Mouse (Mus musculus) liver, adult (tissue): Measurements from ENCODE around the gene Rbpjl.
A peak's percentile ranks its signal among the peaks of the same experiment; 100 is the strongest.

Experiments
- GATA4 ChIP-seq: IDR thresholded peaks from 2 replicates; pipeline ENCODE4 v1.6.1; 2014; ENCODE audit warnings: mild to moderate bottlenecking, low read length; ENCODE audit not compliant: insufficient replicate concordance

The Rbpjl gene

DNA sequence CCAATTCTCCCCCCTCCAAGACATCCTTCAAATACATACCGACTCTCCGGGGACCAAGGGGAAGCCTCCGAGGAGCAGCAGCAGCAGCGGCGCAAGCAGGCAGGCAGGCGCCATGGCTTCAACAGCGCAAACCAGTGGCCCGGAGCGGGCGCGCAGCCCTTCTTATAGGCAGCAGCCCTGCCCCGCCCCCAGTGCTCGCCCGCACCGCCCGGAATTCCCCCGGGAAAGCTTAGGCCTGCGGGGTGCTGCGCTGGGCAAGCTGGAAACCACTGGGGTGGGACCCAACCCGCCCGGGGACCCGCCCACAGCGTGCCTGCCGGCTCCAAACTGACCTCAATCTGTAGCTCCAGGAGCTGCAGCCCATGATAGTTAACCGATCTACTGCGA is 40.1 kb downstream of the Rbpjl start:
- TF ChIP-seq GATA4: no peak; the same call in 1 of the 2 replicates

DNA sequence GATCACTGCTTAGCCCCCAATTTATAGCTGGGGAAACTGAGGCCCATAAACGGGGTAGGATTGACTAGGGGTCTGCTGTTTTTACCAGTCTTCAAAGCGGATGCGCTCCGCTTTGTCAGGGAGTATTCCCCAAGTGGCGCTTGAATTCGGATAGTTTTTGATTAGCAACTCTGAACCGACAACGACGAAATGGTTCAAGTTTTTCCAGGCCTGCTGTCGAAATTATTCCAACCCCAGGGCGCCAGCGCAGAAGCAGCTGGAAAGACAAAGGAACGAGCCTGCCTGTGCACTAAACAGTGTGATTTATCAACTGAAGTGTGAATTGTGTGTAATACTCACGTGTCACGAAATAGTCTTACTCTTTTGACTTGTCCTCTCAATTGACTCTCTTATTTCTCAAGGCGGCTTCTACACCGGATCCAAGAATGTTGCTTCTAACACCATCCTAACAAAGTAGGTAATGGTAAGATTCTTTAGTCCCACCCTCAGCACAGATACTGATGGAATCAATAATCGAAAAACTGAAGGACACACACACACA is 40.6 kb downstream of the Rbpjl start, which contains the start of gene Sdc4:
TSS of gene Sdc4 (minus strand) at position 428 of the 541 bp plus-strand sequence.
- TF ChIP-seq GATA4: no peak

DNA sequence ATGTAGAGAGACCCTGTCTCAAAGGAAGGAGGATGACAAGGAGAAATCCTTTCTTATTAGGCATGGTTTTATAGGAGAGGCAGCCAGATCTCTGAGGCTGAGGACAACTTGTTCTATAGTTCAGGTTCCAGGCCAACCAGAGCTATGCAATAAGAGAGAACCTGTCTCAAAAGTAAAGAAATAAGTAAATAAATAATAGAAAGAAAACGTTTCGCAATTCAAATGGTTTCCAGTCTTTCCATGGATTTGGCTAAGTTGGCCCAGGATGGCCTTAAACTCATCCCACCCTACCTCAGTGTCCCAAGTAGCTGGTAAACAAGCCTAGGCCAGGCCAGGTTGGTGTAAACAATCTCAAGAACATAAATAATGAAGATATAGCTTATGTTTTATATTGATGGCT is 41.8 kb downstream of the Rbpjl start:
- TF ChIP-seq GATA4: no peak

DNA sequence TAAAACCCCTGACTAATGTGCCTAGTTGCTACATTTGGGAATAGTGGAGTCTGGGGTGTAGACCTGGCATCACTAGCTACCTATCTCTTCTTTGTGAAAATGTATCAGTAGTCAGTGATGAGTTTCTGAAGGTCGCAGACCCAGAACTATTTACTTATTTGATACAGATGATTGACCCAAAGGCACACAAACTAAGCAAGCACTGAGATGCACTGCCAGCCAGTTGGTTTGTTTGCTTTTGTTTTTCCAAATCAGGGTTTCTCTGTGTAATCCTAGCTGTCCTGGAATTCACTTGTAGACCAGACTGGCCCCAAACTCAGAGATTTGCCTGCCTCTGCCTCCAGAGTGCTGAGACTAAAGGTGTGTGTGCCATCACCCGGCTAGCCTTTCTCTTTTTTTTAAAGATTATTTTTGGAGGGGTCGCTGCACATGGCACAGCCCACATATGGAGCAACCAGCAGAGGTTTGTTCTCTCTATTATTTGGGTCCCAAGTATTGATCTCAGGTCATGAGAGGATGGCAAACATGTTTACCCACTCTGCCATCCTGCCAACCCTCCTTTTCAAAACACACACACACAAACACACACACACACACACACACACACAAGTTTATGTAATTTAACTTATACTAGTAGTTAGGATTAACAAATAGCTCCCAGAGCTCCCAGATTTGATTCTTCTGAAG is 42.6 kb downstream of the Rbpjl start:
- 0 out of 2 replicates have a peak, but pooled peaks have one; percentile 5 for TF ChIP-seq GATA4

DNA sequence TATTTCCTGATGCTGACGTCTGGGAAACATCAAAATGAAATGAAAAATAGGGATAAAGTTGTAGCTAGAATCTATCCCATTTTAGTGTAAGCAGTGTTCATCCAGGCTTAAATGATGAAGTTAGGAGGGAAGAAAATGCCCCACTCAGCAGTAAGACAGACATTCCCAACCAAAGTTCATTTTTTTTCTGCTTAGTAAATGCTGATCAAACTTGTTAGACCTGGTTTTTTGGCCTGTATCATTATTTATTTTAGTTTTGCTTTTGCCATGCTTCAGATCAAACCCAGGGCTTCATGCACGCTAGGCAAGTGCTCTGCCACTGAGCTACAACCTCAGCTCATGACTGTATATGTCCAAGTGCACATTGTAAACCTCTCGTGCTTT is 43.1 kb downstream of the Rbpjl start:
- TF ChIP-seq GATA4: no peak

DNA sequence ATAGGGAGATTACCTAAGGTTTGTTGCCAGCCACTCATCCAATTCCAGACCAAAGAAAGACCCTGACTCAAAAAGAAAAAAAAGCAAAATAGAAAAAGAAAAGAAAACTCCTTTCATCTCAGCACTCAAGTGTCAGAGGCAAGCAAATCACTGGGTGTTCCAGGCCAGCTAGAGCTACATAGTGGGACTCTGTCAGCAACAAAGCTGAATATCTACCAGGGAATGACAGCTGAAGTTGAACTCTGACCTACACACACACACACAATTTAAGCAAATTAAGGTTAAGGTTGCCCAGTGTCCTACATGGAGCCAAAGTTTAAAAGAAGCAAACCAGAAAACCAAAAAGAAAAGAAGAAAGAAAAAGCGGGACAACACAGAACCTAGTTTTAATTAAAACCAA is 45.2 kb downstream of the Rbpjl start:
- TF ChIP-seq GATA4: no peak

DNA sequence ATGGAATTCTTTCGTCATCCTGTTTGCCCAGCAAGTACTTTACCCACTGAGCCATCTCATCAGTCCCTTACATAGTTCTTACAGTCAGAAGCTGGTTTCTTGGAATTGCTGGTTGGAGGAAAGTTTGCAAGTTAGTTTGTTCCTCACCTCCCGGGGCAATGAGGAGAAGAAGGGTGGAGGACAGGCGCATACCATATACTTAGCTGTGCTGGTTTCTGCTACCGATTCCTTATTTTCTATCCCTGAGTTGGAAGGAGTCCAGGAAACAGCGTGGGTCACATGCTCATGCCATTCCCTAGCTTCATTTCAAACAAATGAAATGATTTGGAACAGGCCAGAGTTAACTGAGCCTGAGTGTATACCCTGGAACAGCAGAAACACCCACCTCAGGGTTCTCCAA is 46.0 kb downstream of the Rbpjl start:
- TF ChIP-seq GATA4: no peak

DNA sequence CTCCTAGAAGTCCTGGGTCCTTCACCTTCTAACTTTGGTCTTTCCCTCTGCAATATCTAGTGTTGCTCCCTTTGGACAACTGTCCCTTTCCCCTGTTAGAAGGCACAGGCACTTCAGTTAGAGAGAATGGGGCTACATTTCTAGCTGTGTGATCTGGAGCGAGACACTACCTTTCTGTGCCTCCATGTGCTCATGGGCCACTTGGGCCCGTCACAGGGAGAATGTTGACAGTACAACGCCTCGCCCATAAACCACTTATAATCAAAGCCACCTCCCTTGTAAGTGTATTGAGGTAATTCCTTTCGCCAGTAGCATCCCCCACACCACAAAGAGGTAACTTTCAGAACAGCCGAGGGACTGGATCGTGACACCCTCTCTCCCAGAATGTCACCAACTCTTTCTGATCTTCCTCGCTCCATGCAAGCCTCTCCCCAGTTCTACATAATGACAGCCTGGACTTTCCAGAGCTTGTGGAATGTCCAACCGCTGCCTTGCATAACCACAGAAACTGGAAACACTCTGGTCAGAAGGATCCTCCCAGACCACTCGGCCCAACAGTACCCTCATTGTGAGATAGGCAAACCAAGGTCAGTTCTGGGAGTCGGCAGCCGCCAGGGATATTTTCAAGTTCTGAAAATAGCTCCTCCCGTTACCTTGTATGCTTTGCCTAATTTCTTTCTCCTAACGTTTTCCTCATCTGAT is 46.6 kb downstream of the Rbpjl start:
- TF ChIP-seq GATA4: no peak

DNA sequence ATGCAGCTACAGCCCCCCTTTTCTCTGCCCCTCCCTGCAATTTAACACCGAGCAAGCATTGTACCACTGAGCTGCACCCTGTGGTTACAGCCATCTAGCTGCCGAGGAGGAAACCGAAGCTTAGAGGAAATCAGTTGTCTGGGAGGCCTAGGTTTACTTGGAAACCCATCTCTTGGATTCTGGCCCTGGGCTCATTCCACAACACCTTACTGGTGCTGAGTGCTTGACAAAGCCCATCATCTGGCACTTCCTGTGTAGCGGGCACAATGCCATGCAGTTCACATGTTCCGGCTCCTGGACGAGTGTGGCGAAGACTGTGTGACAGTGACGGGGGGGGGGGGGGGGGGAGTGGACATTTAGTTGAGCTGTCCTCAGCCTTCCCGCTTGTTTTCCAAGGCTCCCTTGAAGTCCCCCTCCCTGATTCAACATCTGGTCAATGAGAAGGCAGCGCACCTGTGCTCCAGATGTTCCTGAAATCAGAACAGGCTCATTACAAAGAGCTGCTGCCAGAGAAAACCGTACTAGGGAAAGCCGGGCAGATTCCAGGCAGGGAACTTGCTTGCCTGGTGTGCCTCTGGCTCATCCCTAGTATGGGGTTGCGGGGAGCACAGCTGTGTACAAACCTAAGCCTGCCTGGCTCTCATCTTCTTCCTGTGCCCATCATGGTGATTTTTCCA is 49.2 kb downstream of the Rbpjl start:
- no peak for TF ChIP-seq GATA4

DNA sequence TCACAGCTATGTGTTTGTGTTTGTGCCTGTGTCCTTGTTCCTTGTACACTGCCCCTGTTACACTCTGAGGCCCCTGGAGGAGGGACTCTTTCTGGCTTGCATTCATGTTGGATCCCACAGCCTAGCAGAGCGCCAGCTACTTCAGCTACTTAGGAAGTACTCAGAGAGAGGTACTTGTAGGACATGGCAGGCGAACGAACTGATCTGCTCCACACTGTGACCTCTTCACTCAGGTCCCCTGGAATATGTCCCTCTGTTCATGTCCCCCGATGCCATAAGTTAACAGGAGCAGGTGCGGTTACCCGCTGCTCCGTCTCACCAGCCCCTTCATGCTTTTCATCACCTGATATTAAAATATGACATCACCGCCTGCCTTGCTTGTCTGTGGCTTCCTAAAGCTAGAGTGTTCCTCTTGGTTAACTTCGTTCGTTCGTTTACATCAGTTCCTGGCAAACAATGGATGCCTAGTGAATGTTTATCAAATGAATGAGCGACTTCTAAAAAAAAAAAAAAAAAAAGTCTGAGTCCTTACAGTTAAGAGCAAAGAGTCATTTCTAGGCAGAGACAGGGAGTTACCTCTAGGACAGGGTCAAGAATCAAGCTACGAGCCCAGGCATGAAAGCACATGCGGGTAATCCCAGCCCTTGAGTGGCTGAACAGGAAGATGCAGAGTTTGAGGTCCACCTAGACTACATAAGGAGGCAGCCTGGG is 50.3 kb downstream of the Rbpjl start:
- TF ChIP-seq GATA4: no peak

DNA sequence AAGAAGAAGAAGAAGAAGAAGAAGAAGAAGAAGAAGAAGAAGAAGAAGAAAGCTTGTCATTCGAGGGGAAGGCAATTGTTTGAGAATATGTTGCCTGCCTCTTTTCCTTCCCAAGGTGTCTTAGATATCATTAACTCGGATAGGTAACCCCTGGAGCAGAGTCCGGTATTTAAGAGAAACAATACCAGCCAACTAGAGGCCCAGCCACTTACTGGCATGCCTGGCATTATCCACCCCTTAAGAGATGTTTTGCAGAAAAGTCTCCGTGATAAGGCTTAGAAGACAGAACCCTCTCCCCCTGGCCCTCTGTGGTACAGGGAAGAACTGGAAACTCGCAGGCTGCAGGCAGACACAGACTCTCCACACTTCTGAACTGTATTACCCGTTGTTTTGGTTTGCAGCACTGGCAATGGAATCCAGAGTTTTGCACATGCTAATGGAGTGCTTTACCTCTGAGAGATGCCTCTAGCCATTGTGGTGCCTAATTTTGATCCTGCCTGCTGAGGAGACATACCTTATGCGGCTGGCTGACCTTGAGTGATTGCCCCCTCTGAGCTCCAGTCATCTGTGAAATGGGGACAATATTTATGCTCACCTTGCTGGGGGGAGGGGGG is 51.1 kb downstream of the Rbpjl start:
- no peak for TF ChIP-seq GATA4

DNA sequence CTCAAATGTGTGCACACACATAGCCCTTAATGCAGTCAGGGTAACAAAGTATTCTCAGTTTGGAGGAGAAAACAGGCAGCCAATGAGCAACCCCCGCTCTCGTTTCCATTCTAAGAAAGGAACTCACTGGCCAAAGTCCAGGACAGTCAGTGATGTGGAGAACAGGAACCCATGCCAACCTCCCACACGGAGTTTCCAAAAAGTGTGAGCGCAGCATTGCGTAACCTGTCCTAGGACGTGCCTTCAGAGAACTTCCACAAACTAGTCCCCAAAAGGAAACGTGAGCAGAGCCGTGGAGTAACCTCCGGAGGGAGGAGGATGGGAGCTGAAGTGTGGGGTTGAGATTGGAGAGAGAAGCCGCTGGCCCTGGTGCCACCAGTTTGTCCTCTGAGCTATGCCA is 51.9 kb downstream of the Rbpjl start:
- TF ChIP-seq GATA4: no peak

DNA sequence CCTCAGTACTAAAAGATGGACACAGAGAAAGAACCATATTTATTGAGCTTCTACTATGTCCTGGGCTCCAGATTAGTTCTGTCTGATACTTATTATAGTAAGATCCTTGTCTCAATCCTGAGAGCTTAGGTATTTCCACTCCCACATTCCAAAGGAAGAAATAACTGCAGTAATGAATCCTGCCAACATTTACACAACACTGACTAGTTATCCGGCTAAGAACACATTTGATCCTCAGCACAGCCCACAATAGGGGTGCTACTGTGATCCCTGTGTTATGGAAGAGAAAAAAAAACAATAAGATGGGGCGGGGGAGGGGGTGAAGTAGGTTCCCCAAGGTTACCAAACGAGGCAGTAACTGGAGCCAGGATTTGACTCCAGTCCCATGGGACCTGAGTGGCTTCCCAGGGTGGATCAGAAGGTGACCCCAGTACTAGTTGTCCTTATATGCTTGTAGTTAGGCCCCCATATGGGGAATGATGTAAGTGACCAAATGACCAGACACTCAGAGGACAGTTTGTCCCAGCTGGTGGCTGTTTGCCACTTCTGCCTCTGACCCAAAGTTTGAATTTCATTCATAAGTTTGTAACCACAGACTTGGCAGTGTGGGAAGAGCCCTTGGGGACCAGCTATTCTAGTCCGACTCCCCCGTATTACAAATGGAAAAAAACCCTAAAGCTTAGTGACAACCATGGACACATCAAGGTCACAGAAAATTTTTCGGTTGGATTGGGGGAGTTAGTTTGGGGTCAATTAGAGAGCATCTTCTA is 52.7 kb downstream of the Rbpjl start:
- no peak for TF ChIP-seq GATA4

DNA sequence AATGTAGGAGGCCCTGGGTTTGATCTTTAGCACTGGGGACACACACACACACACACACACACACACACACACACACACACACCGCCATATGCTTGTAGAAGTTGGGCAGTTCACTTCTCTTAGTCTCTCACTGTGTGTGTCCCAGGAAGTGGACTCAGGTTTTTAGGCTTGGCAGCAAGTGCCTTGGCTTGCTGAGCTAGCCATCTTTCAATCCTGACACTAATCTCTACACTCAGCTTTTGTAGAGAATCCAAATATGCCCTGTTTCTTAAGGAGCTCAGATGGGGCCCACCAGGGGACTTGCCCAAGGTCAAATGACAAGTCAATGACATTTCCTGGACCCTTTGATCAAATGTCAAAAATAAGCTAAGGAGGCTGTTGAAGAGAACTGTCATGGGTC is 53.5 kb downstream of the Rbpjl start:
- TF ChIP-seq GATA4: no peak
